Mouse (Mus musculus): Measurements from ENCODE around the gene Trabd2b.

DNA sequence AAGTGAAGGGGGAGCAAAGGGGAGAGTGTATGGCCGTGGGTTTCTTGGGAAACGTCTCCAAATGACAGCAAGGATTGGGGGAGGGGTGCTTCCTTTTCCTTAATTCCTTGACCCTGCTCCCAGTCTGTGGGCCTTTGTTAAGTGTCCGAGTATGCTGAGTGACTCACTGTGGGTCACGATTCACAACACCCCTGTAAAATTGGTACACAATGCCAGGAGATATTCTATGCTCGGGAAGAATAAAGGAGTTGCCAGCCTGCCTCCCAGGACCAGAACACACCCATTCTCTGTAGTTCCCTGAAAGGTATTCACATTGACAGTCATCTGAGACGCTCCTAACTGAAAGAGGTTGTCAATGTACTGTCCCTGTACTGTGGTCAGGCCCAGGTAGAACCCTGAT is 151.2 kb downstream of the Trabd2b start:
- TF ChIP-seq POLR2A (IDR thresholded peaks at IDR 0.05; ENCODE audit: borderline replicate concordance, low read depth, low read length), result no peak
- TF ChIP-seq CTCF (IDR thresholded peaks at IDR 0.05; ENCODE audit: low read depth, low read length), result no peak
